In genomic region chr15:98918499-98918895, GRCm38 (mm10) we compare ENCODE assay signal across 12 mouse cellular contexts. TPM values are rescaled to one million over a fixed set of nuclear protein-coding genes. Genes with fewer than 3 reads are reported as not detected.
DNase-seq lines count a peak whose midpoint lies in the region; ATAC-seq and TF ChIP-seq lines count a peak whose summit lies in the region.
"Not testable (repeated sequence)": the region's sequence is repeated elsewhere in the genome, so short reads cannot be mapped to it uniquely, and the experiment has no call there.
"Had no signal": no experiment of that assay in that cellular context is flagged by ENCODE, and none has a peak within 500 bp of the region (broad histone marks: within the 10 kb centered on the region; RNA-seq: fewer than 3 reads in every experiment).

No protein-coding gene starts in this region.

- intact Hi-C loops in heart, adult 2 months (cut with DNase I), result loop anchor here (5.0 kb wide), 2 partner anchors 36 to 86 kb away; partner anchors contain the start of gene Prkag1

- not testable (repeated sequence) for H3K27me3 ChIP-seq in embryonic facial prominence, embryonic 15.5 days; heart, adult 2 months (ENCODE audit: control insufficient read depth, insufficient read depth, low read length); hindbrain, embryonic 14.5 days (ENCODE audit: control insufficient read depth, insufficient read depth, low read length); liver, embryonic 15.5 days; midbrain, embryonic 13.5 days; spleen, adult 2 months (ENCODE audit: control insufficient read depth, insufficient read depth, low read length)

- peak overlapping the region; percentile 48 to 95 for H3K4me3 ChIP-seq in ES-E14 (ENCODE audit: insufficient read depth in 1 of 2, low read depth in 1 of 2, low read length in 2 of 2, poor library complexity in 1 of 2, severe bottlenecking in 1 of 2)
- H3K4me3 ChIP-seq in embryonic facial prominence, embryonic 15.5 days (replicated peaks), result peak overlapping the region; percentile 89
- peak overlapping the region; percentile 96 for H3K4me3 ChIP-seq in heart, adult 2 months
- H3K4me3 ChIP-seq in hindbrain, embryonic 14.5 days (replicated peaks; ENCODE audit: low read length), result peak overlapping the region; percentile 92
- H3K4me3 ChIP-seq in layer of hippocampus, adult 2 months, result peak overlapping the region; percentile 82
- H3K4me3 ChIP-seq in liver, embryonic 15.5 days (replicated peaks), result peak overlapping the region; percentile 86
- H3K4me3 ChIP-seq in midbrain, embryonic 13.5 days (replicated peaks), result peak overlapping the region; percentile 88
- peak overlapping the region; percentile 75 for H3K4me3 ChIP-seq in spleen, adult 2 months (ENCODE audit: extremely low read depth, insufficient read depth, insufficient read length)

- H3K9me3 ChIP-seq in ES-E14 (ENCODE audit: control insufficient read depth, insufficient read depth, low read depth, low read length); embryonic facial prominence, embryonic 15.5 days (replicated peaks); hindbrain, embryonic 14.5 days (ENCODE audit: control insufficient read depth, low read length); liver, embryonic 15.5 days (replicated peaks); midbrain, embryonic 13.5 days: not testable (repeated sequence)

- H3K79me2 ChIP-seq in heart, adult 2 months (replicated peaks; ENCODE audit: control insufficient read depth, insufficient read depth, low read length), result not testable (repeated sequence)

- not testable (repeated sequence) for TF ChIP-seq CTCF in heart, adult 2 months (IDR thresholded peaks at IDR 0.05); layer of hippocampus, adult 2 months (conservative IDR thresholded peaks at IDR 0.05); spleen, adult 2 months (IDR thresholded peaks at IDR 0.05; ENCODE audit: extremely low read depth, insufficient read depth, insufficient read length, insufficient replicate concordance)

- H3K9ac ChIP-seq in ES-E14 (ENCODE audit: insufficient read depth, low read depth, low read length, poor library complexity, severe bottlenecking), result peak overlapping the region; percentile 66
- H3K9ac ChIP-seq in embryonic facial prominence, embryonic 15.5 days, result peak overlapping the region; percentile 39
- peak overlapping the region; percentile 63 for H3K9ac ChIP-seq in heart, adult 2 months (ENCODE audit: low read depth, low read length)
- H3K9ac ChIP-seq in hindbrain, embryonic 14.5 days, result peak overlapping the region; percentile 90
- H3K9ac ChIP-seq in liver, embryonic 15.5 days, result peak overlapping the region; percentile 79
- H3K9ac ChIP-seq in midbrain, embryonic 13.5 days (replicated peaks), result peak overlapping the region; percentile 57

- peaks cover 3 to 13% of the 10 kb centered on the region in 2 experiments; a peak in 1 of 4 replicates for H3K4me1 ChIP-seq in ES-E14 (ENCODE audit: control insufficient read depth in 2 of 2, insufficient read depth in 2 of 2, low read length in 2 of 2, poor library complexity in 1 of 2)
- peaks cover 26% of the 10 kb centered on the region for H3K4me1 ChIP-seq in embryonic facial prominence, embryonic 15.5 days
- not testable (repeated sequence) for H3K4me1 ChIP-seq in heart, adult 2 months (ENCODE audit: control insufficient read depth, insufficient read depth, low read length); spleen, adult 2 months (ENCODE audit: control insufficient read depth, insufficient read depth, insufficient read length)
- peaks cover 27% of the 10 kb centered on the region for H3K4me1 ChIP-seq in hindbrain, embryonic 14.5 days (replicated peaks; ENCODE audit: control insufficient read depth, insufficient read depth, low read length)
- peaks cover 30% of the 10 kb centered on the region for H3K4me1 ChIP-seq in liver, embryonic 15.5 days (replicated peaks)
- peaks cover 33% of the 10 kb centered on the region for H3K4me1 ChIP-seq in midbrain, embryonic 13.5 days (replicated peaks)

- TF ChIP-seq POLR2A in heart, adult 2 months (IDR thresholded peaks at IDR 0.05; ENCODE audit: insufficient read depth, low read depth, low read length); spleen, adult 2 months (IDR thresholded peaks at IDR 0.05; ENCODE audit: low read depth, low read length): not testable (repeated sequence)

- TF ChIP-seq EP300 in heart, adult 2 months (IDR thresholded peaks at IDR 0.05; ENCODE audit: insufficient read depth, low read depth, low read length), result not testable (repeated sequence)

- H3K36me3 ChIP-seq in ES-E14 (ENCODE audit: control insufficient read depth, insufficient read depth, low read length, poor library complexity, severe bottlenecking); embryonic facial prominence, embryonic 15.5 days; heart, adult 2 months (ENCODE audit: control insufficient read depth, insufficient read depth, low read length); liver, embryonic 15.5 days (replicated peaks); spleen, adult 2 months (ENCODE audit: control insufficient read depth, insufficient read depth, low read length): not testable (repeated sequence)
- peaks cover 12% of the 10 kb centered on the region; the same call in 1 of the 2 replicates for H3K36me3 ChIP-seq in hindbrain, embryonic 14.5 days (replicated peaks; ENCODE audit: control insufficient read depth, insufficient read depth)
- H3K36me3 ChIP-seq in midbrain, embryonic 13.5 days, result peaks cover 18% of the 10 kb centered on the region

- not testable (repeated sequence) for H3K27ac ChIP-seq in ES-E14 (ENCODE audit: insufficient read depth, low read depth, low read length, poor library complexity, severe bottlenecking)
- peak overlapping the region; percentile 86 for H3K27ac ChIP-seq in embryonic facial prominence, embryonic 15.5 days (replicated peaks)
- peak overlapping the region; percentile 99 for H3K27ac ChIP-seq in heart, adult 2 months
- H3K27ac ChIP-seq in hindbrain, embryonic 14.5 days, result peak overlapping the region; percentile 97
- H3K27ac ChIP-seq in layer of hippocampus, adult 2 months, result peak overlapping the region; percentile 95
- H3K27ac ChIP-seq in liver, embryonic 15.5 days (replicated peaks), result peak overlapping the region; percentile 77
- H3K27ac ChIP-seq in midbrain, embryonic 13.5 days, result peak overlapping the region; percentile 97
- peak overlapping the region; percentile 83 for H3K27ac ChIP-seq in spleen, adult 2 months (ENCODE audit: insufficient read depth, low read length)

- not testable (repeated sequence) for DNase-seq in ES-E14 (ENCODE audit: low read depth, low spot score); heart, adult 2 months; hindbrain, embryonic 14.5 days (ENCODE audit: low spot score); layer of hippocampus, adult 2 months (ENCODE audit: low spot score in 2 of 2); spleen, adult 2 months (ENCODE audit: low read depth in 1 of 2, low spot score in 2 of 2)

- in situ Hi-C loops in ES-E14 (cut with MboI; ENCODE audit: low sequenced_read_pairs in 2 of 2, unreplicated experiment in 2 of 2), result not testable (repeated sequence)

- H3K4me2 ChIP-seq in embryonic facial prominence, embryonic 15.5 days (replicated peaks), result peak overlapping the region; percentile 74
- peak overlapping the region; percentile 76 for H3K4me2 ChIP-seq in hindbrain, embryonic 14.5 days (replicated peaks)
- H3K4me2 ChIP-seq in liver, embryonic 15.5 days, result peak overlapping the region; percentile 92
- peak overlapping the region; percentile 72 for H3K4me2 ChIP-seq in midbrain, embryonic 13.5 days (replicated peaks)

- WGBS in embryonic facial prominence, embryonic 15.5 days, result 25% methylated on average over 8 of the region's 8 CpGs
- 15% methylated on average over 8 of the region's 8 CpGs for WGBS in heart, adult 2 months
- WGBS in hindbrain, embryonic 14.5 days, result 30% methylated on average over 8 of the region's 8 CpGs
- WGBS in liver, embryonic 15.5 days (ENCODE audit: insufficient replicate concordance), result 21% methylated on average over 8 of the region's 8 CpGs
- WGBS in midbrain, embryonic 13.5 days, result 31% methylated on average over 8 of the region's 8 CpGs
- WGBS in spleen, adult 2 months, result 15% methylated on average over 8 of the region's 8 CpGs

- ATAC-seq in embryonic facial prominence, embryonic 15.5 days (ENCODE audit: insufficient number of reproducible peaks, low FRiP score, low TSS enrichment, low read depth); hindbrain, embryonic 14.5 days (ENCODE audit: low FRiP score); liver, embryonic 15.5 days (ENCODE audit: insufficient read depth); midbrain, embryonic 13.5 days: not testable (repeated sequence)

RNA-seq across cellular contexts. Expression of gene Lmbr1l, which starts 0.5 kb away (rescaled TPM):
- 55.1 and 73.3 TPM in 2 replicates for total RNA-seq in ES-E14 (2012; rRNA removed)
- polyA plus RNA-seq in embryonic facial prominence, embryonic 15.5 days (2015; fragmentation: Nextera tagmentation; extraction: Ambion mirVana), result 21.7 and 22.0 TPM in 2 replicates
- 10 to 100 TPM in 1 of 2 experiments, 1 to 10 TPM in 1; 7.1 to 11.1 TPM for total RNA-seq in heart, adult 2 months (2021)
- 23.2 and 25.0 TPM in 2 replicates for polyA plus RNA-seq in heart, adult 2 months (2012; rRNA removed)
- polyA plus RNA-seq in hindbrain, embryonic 14.5 days (2014; fragmentation: Nextera tagmentation; extraction: Ambion mirVana), result 6.4 and 8.1 TPM in 2 replicates
- 10 to 100 TPM; 17.0 to 20.6 TPM for total RNA-seq in layer of hippocampus, adult 2 months (2021)
- polyA plus RNA-seq in liver, embryonic 15.5 days (2015; fragmentation: Nextera tagmentation; extraction: Ambion mirVana), result 4.7 and 4.8 TPM in 2 replicates
- polyA plus RNA-seq in midbrain, embryonic 13.5 days (2015; fragmentation: Nextera tagmentation; extraction: Ambion mirVana), result 40.7 and 50.1 TPM in 2 replicates
- 112 and 191 TPM in 2 replicates for polyA plus RNA-seq in spleen, adult 2 months (2012; rRNA removed)

RNA-seq across cellular contexts. Expression of gene Tuba1b, which starts 15.9 kb away (rescaled TPM):
- 1,092 and 1,539 TPM in 2 replicates for total RNA-seq in ES-E14 (2012; rRNA removed)
- 1,427 and 1,514 TPM in 2 replicates for polyA plus RNA-seq in embryonic facial prominence, embryonic 15.5 days (2015; fragmentation: Nextera tagmentation; extraction: Ambion mirVana)
- 100 to 1,000 TPM; 129 to 144 TPM for total RNA-seq in heart, adult 2 months (2021)
- polyA plus RNA-seq in heart, adult 2 months (2012; rRNA removed), result 534 and 728 TPM in 2 replicates
- polyA plus RNA-seq in hindbrain, embryonic 14.5 days (2014; fragmentation: Nextera tagmentation; extraction: Ambion mirVana), result 1,223 and 1,455 TPM in 2 replicates
- total RNA-seq in layer of hippocampus, adult 2 months (2021), result 100 to 1,000 TPM; 466 to 491 TPM
- polyA plus RNA-seq in liver, embryonic 15.5 days (2015; fragmentation: Nextera tagmentation; extraction: Ambion mirVana), result 1,053 and 1,106 TPM in 2 replicates
- polyA plus RNA-seq in midbrain, embryonic 13.5 days (2015; fragmentation: Nextera tagmentation; extraction: Ambion mirVana), result 1,161 and 1,231 TPM in 2 replicates
- 694 and 1,212 TPM in 2 replicates for polyA plus RNA-seq in spleen, adult 2 months (2012; rRNA removed)

RNA-seq across cellular contexts. Expression of gene Dhh, which starts 20.2 kb away (rescaled TPM):
- total RNA-seq in ES-E14 (2012; rRNA removed), result 1.0 and 1.2 TPM in 2 replicates
- 1.7 and 2.4 TPM in 2 replicates for polyA plus RNA-seq in embryonic facial prominence, embryonic 15.5 days (2015; fragmentation: Nextera tagmentation; extraction: Ambion mirVana)
- total RNA-seq in heart, adult 2 months (2021), result 1 to 10 TPM in 1 of 2 experiments, under 1 TPM in 1; 0.73 to 1.5 TPM
- polyA plus RNA-seq in heart, adult 2 months (2012; rRNA removed), result 0.94 and 1.8 TPM in 2 replicates
- 1.1 and 1.4 TPM in 2 replicates for polyA plus RNA-seq in hindbrain, embryonic 14.5 days (2014; fragmentation: Nextera tagmentation; extraction: Ambion mirVana)
- total RNA-seq in layer of hippocampus, adult 2 months (2021), result under 1 TPM; 0.10 to 0.12 TPM
- 0.08 and 0.12 TPM in 2 replicates for polyA plus RNA-seq in liver, embryonic 15.5 days (2015; fragmentation: Nextera tagmentation; extraction: Ambion mirVana)
- polyA plus RNA-seq in midbrain, embryonic 13.5 days (2015; fragmentation: Nextera tagmentation; extraction: Ambion mirVana), result 0.48 and 0.82 TPM in 2 replicates
- polyA plus RNA-seq in spleen, adult 2 months (2012; rRNA removed), result 1.6 and 2.3 TPM in 2 replicates
- total RNA-seq: monocyte, adult 5-6 weeks had no signal

RNA-seq across cellular contexts. Expression of gene Rhebl1, which starts 24.2 kb away (rescaled TPM):
- total RNA-seq in ES-E14 (2012; rRNA removed), result 43.6 and 48.2 TPM in 2 replicates
- polyA plus RNA-seq in embryonic facial prominence, embryonic 15.5 days (2015; fragmentation: Nextera tagmentation; extraction: Ambion mirVana), result 13.2 and 17.3 TPM in 2 replicates
- total RNA-seq in heart, adult 2 months (2021), result 1 to 10 TPM; 1.6 to 2.3 TPM
- polyA plus RNA-seq in heart, adult 2 months (2012; rRNA removed), result 3.7 and 4.4 TPM in 2 replicates
- polyA plus RNA-seq in hindbrain, embryonic 14.5 days (2014; fragmentation: Nextera tagmentation; extraction: Ambion mirVana), result 19.4 and 19.8 TPM in 2 replicates
- 1 to 10 TPM; 8.5 TPM for total RNA-seq in layer of hippocampus, adult 2 months (2021)
- polyA plus RNA-seq in liver, embryonic 15.5 days (2015; fragmentation: Nextera tagmentation; extraction: Ambion mirVana), result 2.9 and 3.0 TPM in 2 replicates
- polyA plus RNA-seq in midbrain, embryonic 13.5 days (2015; fragmentation: Nextera tagmentation; extraction: Ambion mirVana), result 33.0 and 33.9 TPM in 2 replicates
- 5.4 and 6.0 TPM in 2 replicates for polyA plus RNA-seq in spleen, adult 2 months (2012; rRNA removed)

RNA-seq across cellular contexts. Expression of gene Gm49450, which starts 34.9 kb away (rescaled TPM):
- not detected in 2 replicates for total RNA-seq in ES-E14 (2012; rRNA removed)
- polyA plus RNA-seq in embryonic facial prominence, embryonic 15.5 days (2015; fragmentation: Nextera tagmentation; extraction: Ambion mirVana), result not detected in 2 replicates
- total RNA-seq in heart, adult 2 months (2021), result not detected
- 26.2 TPM in 1 of 2 replicates, not detected in the other for polyA plus RNA-seq in heart, adult 2 months (2012; rRNA removed)
- not detected in 2 replicates for polyA plus RNA-seq in hindbrain, embryonic 14.5 days (2014; fragmentation: Nextera tagmentation; extraction: Ambion mirVana)
- not detected for total RNA-seq in layer of hippocampus, adult 2 months (2021)
- polyA plus RNA-seq in liver, embryonic 15.5 days (2015; fragmentation: Nextera tagmentation; extraction: Ambion mirVana), result not detected in 2 replicates
- polyA plus RNA-seq in midbrain, embryonic 13.5 days (2015; fragmentation: Nextera tagmentation; extraction: Ambion mirVana), result not detected in 2 replicates
- polyA plus RNA-seq in spleen, adult 2 months (2012; rRNA removed), result 16.3 and 63.6 TPM in 2 replicates
- total RNA-seq: adrenal gland, postnatal 10 days; heart, adult 8-10 months; layer of hippocampus, postnatal 10 days had no signal

Comparison
In these comparisons a context has a peak if more than half of its experiments do, and no peak if none do; other contexts are left out.
1. H3K9ac ChIP-seq: peak in every context shown above with its lines; median percentile 90 in hindbrain, embryonic 14.5 days; 79 in liver, embryonic 15.5 days; 66 in ES-E14; 63 in heart, adult 2 months; 57 in midbrain, embryonic 13.5 days; 39 in embryonic facial prominence, embryonic 15.5 days.